Mouse (Mus musculus) kidney, embryonic 15.5 days (tissue): ENCODE results near the gene Scn8a. TPM values are rescaled to one million over a fixed set of nuclear protein-coding genes. Genes with fewer than 3 reads are reported as not detected.

ENCODE experiments used
- ATAC-seq: fragments of 200-750 bp; cut with Nextera tagmentation; replicated peaks from 2 replicates; pipeline ENCODE4 v1.8.0; 2017; ENCODE audit warnings: moderate TSS enrichment; ENCODE audit not compliant: low FRiP score
- H3K27ac ChIP-seq: fragments of 300-500 bp; sonication (generic); 2 replicates; pipeline ENCODE4 v1.5.1; 2015; ENCODE audit warnings: mild to moderate bottlenecking, inconsistent platforms
- H3K27me3 ChIP-seq: fragments of 300-500 bp; sonication (generic); 2 replicates; pipeline ENCODE4 v1.6.1; 2015; ENCODE audit warnings: inconsistent platforms
- H3K36me3 ChIP-seq: fragments of 300-500 bp; sonication (generic); 2 replicates; pipeline ENCODE4 v1.6.1; 2015; ENCODE audit warnings: inconsistent platforms
- H3K4me1 ChIP-seq: fragments of 300-500 bp; sonication (generic); 2 replicates; pipeline ENCODE4 v1.6.1; 2015; ENCODE audit warnings: inconsistent platforms
- H3K4me2 ChIP-seq: fragments of 300-500 bp; sonication (generic); 2 replicates; pipeline ENCODE4 v1.6.1; 2015; ENCODE audit warnings: moderate library complexity, mild to moderate bottlenecking, inconsistent platforms
- H3K4me3 ChIP-seq: fragments of 300-500 bp; sonication (generic); replicated peaks from 2 replicates; pipeline ENCODE4 v1.5.1; 2015; ENCODE audit warnings: mild to moderate bottlenecking, inconsistent platforms
- H3K9ac ChIP-seq: fragments of 300-500 bp; sonication (generic); 2 replicates; pipeline ENCODE4 v1.6.1; 2015; ENCODE audit warnings: mild to moderate bottlenecking, inconsistent platforms
- H3K9me3 ChIP-seq: fragments of 300-500 bp; sonication (generic); replicated peaks from 2 replicates; pipeline ENCODE4 v1.6.1; 2016; ENCODE audit warnings: inconsistent platforms
- WGBS: fragments of 180-500 bp; shearing (Covaris S2); methylation state at CpG from one replicate; pipeline ENCODE4 v1.1.7; 2015; ENCODE audit warnings: mixed read lengths; 5-methylcytosine and 5-hydroxymethylcytosine counted together
- polyA plus RNA-seq: library from polyadenylated mRNA; unstranded; fragments of >200 nt; fragmentation: Nextera tagmentation; extraction: Ambion mirVana; gene quantifications from 2 replicates; pipeline ENCODE4 v1.2.1, GENCODE M21; 2015

Scn8a gene
- polyA plus RNA-seq, 1 experiment from 2014 or later = 13.3 TPM

DNA sequence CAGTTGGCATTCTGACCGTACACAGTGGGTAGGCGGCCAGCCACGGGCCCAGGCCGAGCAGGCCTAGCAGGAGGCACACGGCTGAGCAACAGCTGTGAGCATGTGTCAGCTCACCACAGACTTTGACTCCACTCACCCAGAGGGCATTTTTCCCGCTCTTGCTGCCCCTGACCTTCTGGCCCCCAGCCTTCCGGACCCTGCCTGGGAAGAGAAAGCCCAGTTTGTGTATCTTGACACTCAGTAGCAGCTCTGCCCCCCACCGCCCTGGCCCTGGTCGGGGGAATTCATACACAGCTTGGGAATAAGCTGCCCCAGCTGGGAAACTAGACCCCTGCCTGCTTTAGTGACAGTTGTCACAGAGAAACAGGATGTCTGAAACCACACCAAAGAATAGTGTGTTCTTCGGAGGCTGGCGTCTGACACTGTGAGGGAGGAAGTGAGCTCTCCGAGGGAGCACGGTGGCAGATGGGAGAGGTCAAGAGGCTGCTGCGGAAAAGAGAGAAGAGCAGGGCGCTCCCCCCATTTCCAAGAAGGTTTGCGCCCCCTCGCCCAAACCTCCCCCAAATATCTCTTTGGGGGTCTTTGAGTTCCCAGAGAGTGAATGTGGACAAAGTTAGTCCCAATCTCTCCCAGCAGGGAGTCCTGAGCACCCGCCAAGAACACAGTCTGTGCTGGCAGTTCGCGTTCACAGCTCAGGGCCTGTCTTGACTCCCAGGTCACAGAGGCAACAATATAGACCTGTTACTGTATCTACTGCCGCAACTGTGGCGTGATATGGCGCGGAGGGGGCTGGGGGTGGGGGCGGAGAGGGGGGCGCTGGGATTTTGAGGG is 24.4 kb upstream of the Scn8a start:
- H3K4me2 ChIP-seq = no peak overlapping the region
- H3K9ac ChIP-seq = no peak overlapping the region
- H3K27ac ChIP-seq = peak overlapping the region; percentile 49
- no peaks in the 10 kb centered on the region for H3K27me3 ChIP-seq
- H3K9me3 ChIP-seq = no peaks in the 10 kb centered on the region; the same call in 1 of the 2 replicates
- no peaks in the 10 kb centered on the region for H3K36me3 ChIP-seq
- H3K4me1 ChIP-seq = peaks cover 12% of the 10 kb centered on the region
- WGBS = 42% methylated on average over 26 of the region's 26 CpGs
- no peak overlapping the region for H3K4me3 ChIP-seq
- ATAC-seq = no peak

- H3K27ac ChIP-seq = no peak overlapping the region
- ATAC-seq = no peak
These were observed 22.5 kb upstream of the Scn8a start for GRCm38 (mm10) chr15:100847193-100847592.

GRCm38 (mm10) chr15:100857586-100857985 is 12.1 kb upstream of the Scn8a start:
- ATAC-seq = no peak

More at GRCm38 (mm10) chr15:100847193-100847592, 22.5 kb upstream of the Scn8a start:
- no peaks in the 10 kb centered on the region for H3K27me3 ChIP-seq
- H3K36me3 ChIP-seq = no peaks in the 10 kb centered on the region
- H3K4me1 ChIP-seq = peaks cover 10% of the 10 kb centered on the region
- no peak overlapping the region for H3K4me2 ChIP-seq
- no peak overlapping the region for H3K9ac ChIP-seq
- no peak overlapping the region for H3K4me3 ChIP-seq
- no peaks in the 10 kb centered on the region; the same call in 1 of the 2 replicates for H3K9me3 ChIP-seq
- WGBS = 89% methylated on average over 6 of the region's 6 CpGs

GRCm38 (mm10) chr15:100860856-100861255 is 8.8 kb upstream of the Scn8a start:
- H3K9me3 ChIP-seq = no peaks in the 10 kb centered on the region
- no peaks in the 10 kb centered on the region for H3K4me1 ChIP-seq
- H3K9ac ChIP-seq = no peak overlapping the region
- no peak overlapping the region for H3K27ac ChIP-seq
- no peaks in the 10 kb centered on the region for H3K36me3 ChIP-seq
- no peak for ATAC-seq
- no peak overlapping the region for H3K4me3 ChIP-seq
- H3K27me3 ChIP-seq = 0 out of 2 replicates have a peak, but pooled peaks cover 8% of the 10 kb centered on the region
- WGBS = 36% methylated on average over 5 of the region's 5 CpGs
- H3K4me2 ChIP-seq = no peak overlapping the region

More at GRCm38 (mm10) chr15:100857586-100857985, 12.1 kb upstream of the Scn8a start:
- Histone ChIP-seq H3K9ac (no peak overlapping the region), H3K36me3 (no peaks in the 10 kb centered on the region), H3K9me3 (no peaks in the 10 kb centered on the region), H3K4me3 (no peak overlapping the region), H3K4me2 (no peak overlapping the region), H3K4me1 (no peaks in the 10 kb centered on the region), H3K27ac (no peak overlapping the region), H3K27me3 (0 out of 2 replicates have a peak, but pooled peaks cover 3% of the 10 kb centered on the region)
- 76% methylated on average over 3 of the region's 3 CpGs for WGBS

- 57% methylated on average over 3 of the region's 3 CpGs for WGBS
- Histone ChIP-seq H3K9ac (no peak overlapping the region), H3K4me1 (peaks cover 6% of the 10 kb centered on the region), H3K27ac (no peak overlapping the region), H3K27me3 (peaks cover 31% of the 10 kb centered on the region), H3K9me3 (no peaks in the 10 kb centered on the region), H3K36me3 (no peaks in the 10 kb centered on the region), H3K4me3 (no peak overlapping the region), H3K4me2 (no peak overlapping the region)
- no peak for ATAC-seq
These were observed 4.1 kb upstream of the Scn8a start for GRCm38 (mm10) chr15:100865556-100865955.

- H3K4me1 ChIP-seq = peaks cover 34% of the 10 kb centered on the region
- peak; percentile 75 for ATAC-seq
- H3K36me3 ChIP-seq = no peaks in the 10 kb centered on the region
- H3K4me3 ChIP-seq = peak overlapping the region; percentile 83
- no peak overlapping the region for H3K27ac ChIP-seq
- peaks cover 63% of the 10 kb centered on the region for H3K27me3 ChIP-seq
- WGBS = 2% methylated on average over 49 of the region's 66 CpGs
- H3K9me3 ChIP-seq = no peaks in the 10 kb centered on the region
- H3K4me2 ChIP-seq = peak overlapping the region; percentile 92
- peak overlapping the region; percentile 38; the same call in 1 of the 2 replicates for H3K9ac ChIP-seq
These were observed 530 bp downstream of the Scn8a start for GRCm38 (mm10) chr15:100870001-100870774.

DNA sequence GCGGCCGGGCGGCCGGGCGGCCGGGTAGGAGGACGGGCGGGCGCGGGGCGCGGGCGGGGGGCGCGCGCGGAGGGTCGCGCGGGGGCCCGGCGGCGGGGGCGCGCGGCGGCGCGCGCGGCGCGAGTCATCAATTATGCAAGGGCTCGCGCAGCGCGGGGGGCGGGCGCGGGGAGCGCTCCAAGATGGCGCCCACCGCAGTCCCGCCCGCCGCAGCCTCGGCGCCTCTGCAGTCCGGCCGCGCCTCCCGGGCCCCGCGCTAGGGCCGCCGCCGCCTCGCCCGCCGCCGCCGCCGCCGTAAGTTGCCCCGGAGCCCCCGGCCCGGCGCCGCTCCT is 1.1 kb downstream of the Scn8a start:
- peak overlapping the region; percentile 67 for H3K27ac ChIP-seq
- peaks cover 34% of the 10 kb centered on the region for H3K4me1 ChIP-seq
- 3% methylated on average over 6 of the region's 69 CpGs for WGBS

GRCm38 (mm10) chr15:100871107-100872011 is 1.7 kb downstream of the Scn8a start:
- Histone ChIP-seq H3K4me1 (peaks cover 34% of the 10 kb centered on the region), H3K4me2 (peak overlapping the region; percentile 92), H3K27me3 (peaks cover 71% of the 10 kb centered on the region), H3K9me3 (no peaks in the 10 kb centered on the region), H3K36me3 (no peaks in the 10 kb centered on the region), H3K4me3 (peak overlapping the region; percentile 83), H3K9ac (peak overlapping the region; percentile 62), H3K27ac (peak overlapping the region; percentile 67)
- under 1% methylated on average over 50 of the region's 53 CpGs for WGBS
- peak; percentile 31; the same call in 1 of the 2 replicates for ATAC-seq

More for the DNA sequence above, 1.1 kb downstream of the Scn8a start:
- peak overlapping the region; percentile 83 for H3K4me3 ChIP-seq
- H3K4me2 ChIP-seq = peak overlapping the region; percentile 92
- H3K9ac ChIP-seq = peak overlapping the region; percentile 62
- H3K9me3 ChIP-seq = no peaks in the 10 kb centered on the region
- H3K27me3 ChIP-seq = peaks cover 66% of the 10 kb centered on the region
- peak; percentile 41; the same call in 1 of the 2 replicates for ATAC-seq
- H3K36me3 ChIP-seq = no peaks in the 10 kb centered on the region

DNA sequence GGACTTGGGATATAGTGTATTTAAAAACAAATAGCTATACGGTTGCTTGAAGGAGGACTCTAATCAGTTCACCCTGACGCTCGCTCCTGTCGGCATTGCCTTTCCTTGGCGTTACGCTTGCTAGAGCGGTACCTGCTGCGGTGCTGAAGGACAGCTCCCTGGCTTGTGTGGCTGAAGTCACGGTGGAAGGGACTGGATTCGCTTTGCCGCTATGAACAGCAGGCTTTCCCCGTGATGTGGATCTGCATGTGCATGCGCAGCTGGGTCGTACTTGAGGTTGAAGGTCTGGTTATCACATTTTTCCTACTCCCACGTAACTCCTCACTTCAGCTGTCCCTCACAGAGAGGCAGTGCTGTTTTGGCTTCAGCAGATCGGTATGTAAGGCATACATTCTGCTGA is 3.5 kb downstream of the Scn8a start:
- Histone ChIP-seq H3K4me3 (no peak overlapping the region), H3K4me2 (peak overlapping the region; percentile 92; the same call in 1 of the 2 replicates), H3K9me3 (no peaks in the 10 kb centered on the region), H3K27ac (no peak overlapping the region), H3K36me3 (no peaks in the 10 kb centered on the region), H3K4me1 (peaks cover 34% of the 10 kb centered on the region), H3K9ac (no peak overlapping the region), H3K27me3 (peaks cover 68% of the 10 kb centered on the region)
- ATAC-seq = peak; percentile 61; the same call in 1 of the 2 replicates
- 2% methylated on average over 16 of the region's 16 CpGs for WGBS

DNA sequence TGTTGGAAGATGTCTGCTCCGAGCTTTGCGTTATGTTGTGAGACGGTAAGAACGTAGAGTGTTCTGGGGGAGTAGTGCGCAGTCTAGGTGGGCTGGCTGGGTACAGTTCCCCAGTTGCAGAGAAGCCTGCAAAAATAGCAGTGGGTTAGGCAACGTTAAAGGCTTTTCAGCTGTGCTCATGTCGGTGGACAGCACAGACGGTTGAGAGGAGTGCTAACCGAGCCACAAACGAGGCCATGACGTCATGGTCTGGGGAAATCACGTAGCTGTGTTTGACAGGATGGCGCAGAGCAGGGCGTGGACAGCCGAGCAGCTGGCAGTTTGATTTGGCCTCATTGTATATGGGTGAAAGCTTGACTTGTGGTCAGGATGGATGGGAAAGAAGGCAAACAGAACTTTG is 9.4 kb downstream of the Scn8a start:
- H3K4me2 ChIP-seq = no peak overlapping the region
- WGBS = 70% methylated on average over 15 of the region's 15 CpGs
- ATAC-seq = no peak
- H3K27me3 ChIP-seq = peaks cover 22% of the 10 kb centered on the region
- no peak overlapping the region for H3K4me3 ChIP-seq
- no peaks in the 10 kb centered on the region for H3K9me3 ChIP-seq
- no peaks in the 10 kb centered on the region for H3K36me3 ChIP-seq
- H3K27ac ChIP-seq = no peak overlapping the region
- no peaks in the 10 kb centered on the region for H3K4me1 ChIP-seq
- no peak overlapping the region for H3K9ac ChIP-seq

- Histone ChIP-seq H3K9me3 (no peaks in the 10 kb centered on the region), H3K4me1 (no peaks in the 10 kb centered on the region), H3K27ac (no peak overlapping the region), H3K36me3 (no peaks in the 10 kb centered on the region), H3K4me2 (no peak overlapping the region), H3K9ac (no peak overlapping the region), H3K27me3 (peaks cover 4% of the 10 kb centered on the region; the same call in 1 of the 2 replicates), H3K4me3 (no peak overlapping the region)
- WGBS = 73% methylated on average over 5 of the region's 5 CpGs
- no peak for ATAC-seq
These were observed 11.7 kb downstream of the Scn8a start for GRCm38 (mm10) chr15:100881385-100881784.
